Mouse (Mus musculus) olfactory bulb, adult 2 months (tissue): ENCODE results near the gene Med12l. TPM values are rescaled to one million over a fixed set of nuclear protein-coding genes. Genes with fewer than 3 reads are reported as not detected.

ENCODE experiments used
- H3K27ac ChIP-seq: fragments of 200-500 bp; 2 replicates; pipeline ENCODE4 v1.5.1; 2012; ENCODE audit warnings: low read depth, low read length; ENCODE audit not compliant: insufficient read depth
- H3K4me1 ChIP-seq: fragments of 200-500 bp; 2 replicates; pipeline ENCODE4 v1.6.1; 2012; ENCODE audit warnings: low read length; ENCODE audit not compliant: control insufficient read depth, insufficient read depth
- H3K4me3 ChIP-seq: fragments of 200-500 bp; 2 replicates; pipeline ENCODE4 v1.5.1; 2012; ENCODE audit warnings: mild to moderate bottlenecking, low read depth, low read length, moderate library complexity; ENCODE audit not compliant: insufficient read depth
- CTCF ChIP-seq: fragments of 200-500 bp; IDR thresholded peaks from 2 replicates; pipeline ENCODE4 v1.5.1; 2012; ENCODE audit warnings: low read depth, mild to moderate bottlenecking, low read length, moderate library complexity; ENCODE audit not compliant: insufficient read depth
- POLR2A ChIP-seq: fragments of 200-500 bp; IDR thresholded peaks from 2 replicates; pipeline ENCODE4 v1.6.1; 2012; ENCODE audit warnings: mild to moderate bottlenecking, low read depth, low read length, moderate library complexity; ENCODE audit not compliant: insufficient read depth
- WGBS: fragments of 180-500 bp; shearing (Covaris S2); methylation state at CpG from one replicate; pipeline ENCODE4 v1.1.7; 2018; 5-methylcytosine and 5-hydroxymethylcytosine counted together
- polyA plus RNA-seq: library from polyadenylated mRNA; stranded (reverse); fragments of >200 nt; gene quantifications from 2 replicates; pipeline ENCODE4 v1.2.4, GENCODE M21; 2012; ENCODE audit warnings: low replicate concordance; ENCODE audit not compliant: missing spikeins, insufficient read depth, insufficient read length

Gene Med12l
- polyA plus RNA-seq, 1 experiment, result not detected

DNA sequence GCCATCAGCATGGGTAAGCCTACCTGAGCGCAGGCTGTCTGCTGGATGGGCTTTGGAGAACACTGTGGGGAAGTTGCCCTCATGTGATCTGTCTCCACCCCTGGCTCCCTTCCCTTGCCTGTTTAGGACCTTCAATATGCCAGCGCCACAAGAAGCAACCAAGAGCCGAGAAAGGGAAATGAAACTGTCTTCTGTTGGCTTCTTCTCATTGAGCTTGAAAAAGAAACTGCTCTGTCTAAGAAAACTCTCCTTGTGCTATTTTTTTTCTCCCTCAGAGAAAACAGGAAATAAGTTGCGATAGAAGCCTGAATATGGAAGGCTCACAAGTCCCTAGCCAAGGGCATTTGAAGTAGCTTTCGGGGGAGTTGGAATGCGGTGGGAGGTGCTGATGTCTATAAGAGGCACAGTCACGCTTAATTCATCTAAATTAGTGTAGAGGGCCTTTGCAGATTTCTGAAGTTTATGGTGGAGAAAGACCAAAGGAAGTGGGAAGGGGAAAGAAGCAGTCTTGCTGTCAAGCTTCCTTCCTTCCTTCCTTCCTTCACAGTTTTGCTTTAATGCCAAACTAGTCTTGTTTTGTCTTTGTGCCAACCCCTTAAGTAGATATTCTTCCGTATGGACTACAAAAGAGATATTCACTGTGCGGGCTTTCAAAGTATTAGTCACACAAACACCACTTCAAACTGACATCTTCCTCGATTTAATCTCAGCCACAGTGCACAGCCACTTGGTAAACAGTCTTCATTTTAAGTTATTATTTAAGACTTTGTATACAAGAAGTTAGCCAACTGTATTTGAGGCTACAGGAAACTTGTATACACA is 223.3 kb downstream of the Med12l start:
- TF ChIP-seq CTCF (no peak), POLR2A (no peak)
- peak overlapping the region; percentile 46 for H3K27ac ChIP-seq
- peaks cover 2% of the 10 kb centered on the region for H3K4me1 ChIP-seq
- H3K4me3 ChIP-seq, result no peak overlapping the region
- 44% methylated on average over 10 of the region's 10 CpGs for WGBS

DNA sequence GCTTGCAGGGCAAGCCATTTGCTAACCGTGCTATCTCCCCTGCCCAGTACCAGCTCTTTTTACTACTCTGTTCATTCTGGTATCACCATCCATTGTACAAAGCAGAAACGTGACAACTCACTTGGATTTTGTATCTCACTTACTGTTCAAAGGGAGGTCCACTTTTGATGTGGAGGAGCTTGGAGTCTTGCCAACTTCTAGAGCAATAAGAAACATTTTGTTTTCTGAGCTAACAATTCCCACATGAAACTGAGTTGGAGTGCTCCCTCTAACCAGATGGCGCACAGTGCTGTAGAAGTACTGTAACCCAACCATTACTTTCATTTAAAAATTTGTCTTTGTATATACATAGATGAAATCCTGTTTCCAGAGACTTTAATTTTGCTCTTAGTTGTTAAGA is 225.3 kb downstream of the Med12l start:
- WGBS, result 80% methylated on average over 3 of the region's 3 CpGs
- H3K27ac ChIP-seq, result no peak overlapping the region
- TF ChIP-seq CTCF (no peak), POLR2A (no peak)
- H3K4me1 ChIP-seq, result peaks cover 2% of the 10 kb centered on the region
- H3K4me3 ChIP-seq, result no peak overlapping the region

DNA sequence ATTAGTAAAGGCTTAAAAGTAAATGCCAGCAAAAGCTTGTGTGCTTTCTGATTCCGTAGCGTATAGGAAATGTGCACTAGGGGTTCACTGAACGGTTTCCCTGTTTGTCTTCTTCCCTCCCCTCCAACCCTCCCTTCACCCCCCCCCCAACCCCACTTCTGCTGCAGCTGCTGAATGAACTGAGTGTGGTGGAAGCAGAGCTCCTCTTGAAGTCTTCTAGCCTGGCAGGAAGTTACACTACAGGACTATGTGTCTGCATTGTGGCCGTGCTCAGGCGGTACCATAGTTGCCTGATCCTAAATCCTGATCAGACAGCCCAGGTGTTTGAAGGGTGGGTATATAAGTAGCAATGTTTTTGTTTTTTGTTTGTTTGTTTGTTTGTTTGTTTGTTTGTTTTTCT is 229.3 kb downstream of the Med12l start:
- no peak for TF ChIP-seq POLR2A
- TF ChIP-seq CTCF, result no peak
- Histone ChIP-seq H3K27ac (no peak overlapping the region), H3K4me3 (no peak overlapping the region), H3K4me1 (no peaks in the 10 kb centered on the region)
- WGBS, result 67% methylated on average over 5 of the region's 5 CpGs

DNA sequence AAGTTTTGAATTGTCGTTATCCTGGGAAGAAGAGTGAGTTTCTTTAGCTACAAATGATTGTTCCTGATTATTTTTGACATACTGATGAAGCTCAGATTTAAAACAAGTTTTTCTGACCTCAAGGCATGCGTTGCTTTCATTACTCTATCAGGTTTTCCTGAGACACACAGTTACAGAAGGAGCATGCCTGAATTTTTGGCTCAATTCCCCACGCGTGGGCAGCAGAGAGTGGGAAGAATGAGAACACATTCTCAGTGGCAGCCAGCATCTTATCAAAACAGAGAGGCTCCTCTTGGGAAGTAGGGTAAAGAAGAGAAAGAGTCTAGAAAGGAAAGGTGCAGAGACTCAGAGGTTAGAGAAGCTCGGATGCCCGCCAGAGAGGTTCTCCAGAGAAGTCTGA is 237.8 kb downstream of the Med12l start:
- WGBS, result 54% methylated on average over 6 of the region's 6 CpGs

DNA sequence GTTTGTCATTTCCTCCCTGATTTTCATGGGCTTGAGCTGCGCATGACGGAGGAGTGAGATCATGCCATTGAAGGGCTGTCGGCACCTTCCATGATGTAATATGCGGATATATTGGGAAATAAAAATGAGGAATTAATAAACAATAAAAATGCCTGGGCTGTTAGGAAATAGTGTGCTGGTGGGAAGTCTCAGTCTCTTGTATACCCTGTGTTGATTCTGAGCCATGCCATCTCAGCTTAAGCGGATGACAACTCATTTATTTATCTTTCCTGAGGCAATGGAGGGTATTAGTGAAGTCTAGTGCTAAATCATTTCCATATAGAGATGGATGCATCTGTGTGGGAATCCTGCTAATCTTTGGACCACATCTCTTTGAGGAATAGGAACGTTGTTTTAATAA is 242.4 kb downstream of the Med12l start:
- H3K27ac ChIP-seq, result no peak overlapping the region
- WGBS, result 91% methylated on average over 6 of the region's 6 CpGs
- TF ChIP-seq CTCF (no peak), POLR2A (no peak)
- no peak overlapping the region for H3K4me3 ChIP-seq
- H3K4me1 ChIP-seq, result no peaks in the 10 kb centered on the region

More for the DNA sequence above, 237.8 kb downstream of the Med12l start:
- TF ChIP-seq POLR2A, result no peak
- no peak for TF ChIP-seq CTCF
- no peak overlapping the region for H3K27ac ChIP-seq
- no peak overlapping the region for H3K4me3 ChIP-seq
- H3K4me1 ChIP-seq, result no peaks in the 10 kb centered on the region

DNA sequence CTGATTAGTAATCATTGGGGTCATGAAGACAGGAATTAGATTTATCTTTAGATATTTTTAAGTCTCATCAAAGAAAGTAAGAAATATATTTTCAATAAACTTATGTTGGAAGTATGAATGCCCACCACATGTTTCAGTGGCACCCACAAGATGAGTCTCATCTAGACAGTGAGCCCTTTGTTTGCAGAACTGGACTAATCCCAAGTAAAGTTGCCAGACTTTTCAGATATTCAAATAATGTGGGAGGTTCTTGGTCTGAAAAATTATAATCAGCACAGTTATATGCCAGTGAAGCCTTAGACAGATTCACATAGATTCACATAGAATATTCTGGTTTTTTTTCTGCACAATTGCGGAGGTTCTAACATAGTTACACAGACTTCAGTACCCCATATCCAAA is 244.8 kb downstream of the Med12l start:
- Histone ChIP-seq H3K4me3 (no peak overlapping the region), H3K4me1 (no peaks in the 10 kb centered on the region), H3K27ac (no peak overlapping the region)
- 98% methylated on average over 1 of the region's 1 CpGs for WGBS
- TF ChIP-seq CTCF (no peak), POLR2A (no peak)

DNA sequence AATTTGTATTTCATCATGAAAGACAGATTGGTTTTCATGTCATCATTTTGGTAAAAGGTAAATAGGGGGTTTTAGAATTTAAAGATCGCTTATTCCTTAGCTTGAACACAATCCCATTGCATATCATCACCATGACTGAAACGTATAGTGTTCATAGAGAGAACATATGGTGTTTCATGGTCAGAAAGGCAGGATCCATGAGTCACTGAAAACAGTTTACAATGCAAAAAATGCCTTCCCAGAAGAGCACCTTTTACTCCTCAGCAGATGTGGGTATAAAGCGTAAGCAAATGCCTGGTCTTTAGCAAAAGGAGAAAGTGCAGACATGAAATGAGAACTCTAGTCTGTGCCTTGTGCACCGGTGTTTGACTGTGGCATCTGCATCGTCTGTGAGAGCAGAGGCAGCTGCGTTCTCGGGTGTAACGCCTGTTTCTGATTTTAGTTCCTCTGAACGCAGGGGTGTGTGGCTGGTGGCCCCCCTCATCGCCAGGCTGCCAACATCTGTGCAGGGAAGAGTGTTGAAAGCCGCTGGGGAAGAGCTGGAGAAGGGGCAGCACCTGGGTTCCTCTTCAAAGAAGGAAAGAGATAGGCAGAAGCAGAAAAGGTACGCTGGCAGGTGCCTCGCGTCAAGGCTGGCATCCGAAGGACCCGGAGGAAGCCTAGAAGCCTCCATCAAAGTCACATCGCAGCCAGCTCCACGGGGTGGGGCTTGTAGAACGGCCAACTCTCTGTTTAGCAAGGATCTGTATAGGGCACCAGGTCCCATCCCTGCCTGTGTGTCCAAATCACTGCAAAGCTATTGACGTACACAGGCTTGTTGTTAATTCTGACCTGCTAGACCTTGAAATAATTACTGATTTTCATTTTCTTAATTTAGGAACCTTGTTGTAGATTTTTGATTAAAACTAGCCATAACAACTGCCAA is 252.4 kb downstream of the Med12l start:
- WGBS, result 73% methylated on average over 20 of the region's 20 CpGs
- TF ChIP-seq CTCF, result no peak
- no peak for TF ChIP-seq POLR2A
- H3K4me1 ChIP-seq, result peaks cover 4% of the 10 kb centered on the region; the same call in 1 of the 2 replicates
- no peak overlapping the region for H3K27ac ChIP-seq
- no peak overlapping the region for H3K4me3 ChIP-seq

- H3K27ac ChIP-seq, result no peak overlapping the region
- WGBS, result 64% methylated on average over 5 of the region's 5 CpGs
Observed at GRCm38 (mm10) chr3:59260745-59261144, 255.1 kb downstream of the Med12l start.

More at GRCm38 (mm10) chr3:59260745-59261144, 255.1 kb downstream of the Med12l start:
- Histone ChIP-seq H3K4me1 (peaks cover 4% of the 10 kb centered on the region; the same call in 1 of the 2 replicates), H3K4me3 (no peak overlapping the region)
- no peak for TF ChIP-seq POLR2A
- no peak for TF ChIP-seq CTCF
